Mouse (Mus musculus): ENCODE measurements around the gene Grin2d. TPM values are rescaled to one million over a fixed set of nuclear protein-coding genes. Genes with fewer than 3 reads are reported as not detected.

Grin2d gene
- total and polyA plus RNA-seq, 3 experiments: 0.04 to 0.07 TPM; not detected in 1

- dilution Hi-C loops (cut with MboI; ENCODE audit: extremely low pct_ligation_motif_present, extremely low pct_unique_long_range_greater_than_20kb, low sequenced_read_pairs) (no loop called here), in situ Hi-C loops (cut with MboI; ENCODE audit: low pct_ligation_motif_present, low pct_unique_long_range_greater_than_20kb, low sequenced_read_pairs) (no loop called here)
- H3K27ac ChIP-seq (ENCODE audit: insufficient read depth, low read depth): no peak overlapping the region
- H3K9ac ChIP-seq (ENCODE audit: insufficient read depth, low read depth): no peak overlapping the region
- no peak overlapping the region for H3K4me3 ChIP-seq (replicated peaks in 1 of 3; ENCODE audit: low read depth in 2 of 3, low read length in 2 of 3, poor library complexity in 1 of 3)
- H3K4me1 ChIP-seq (ENCODE audit: control insufficient read depth in 1 of 2, insufficient read depth in 2 of 2): no peaks in the 10 kb centered on the region
- no peak overlapping the region for H3K4me2 ChIP-seq (ENCODE audit: insufficient read depth, low read depth, poor library complexity, severe bottlenecking)
- H3K9me3 ChIP-seq (replicated peaks; ENCODE audit: low read length): no peaks in the 10 kb centered on the region
- peaks cover 22 to 43% of the 10 kb centered on the region in 2 experiments for H3K36me3 ChIP-seq (replicated peaks in 1 of 2; ENCODE audit: control insufficient read depth in 1 of 2, insufficient read depth in 1 of 2, low read length in 1 of 2)
- TF ChIP-seq UBTF (IDR thresholded peaks at IDR 0.05; ENCODE audit: low read depth, low read length): no peak
- no peak for TF ChIP-seq CHD1 (IDR thresholded peaks at IDR 0.05; ENCODE audit: low read depth, low read length)
- TF ChIP-seq ZC3H11A (IDR thresholded peaks at IDR 0.05; ENCODE audit: low read depth, low read length): no peak
- no peak for TF ChIP-seq MAFK (IDR thresholded peaks at IDR 0.05; ENCODE audit: insufficient replicate concordance, low read length)
- no peak for TF ChIP-seq USF1 (IDR thresholded peaks at IDR 0.05; ENCODE audit: low read depth, low read length)
- TF ChIP-seq JUN (IDR thresholded peaks at IDR 0.05; ENCODE audit: insufficient read depth, low read depth, low read length): no peak
- H3K79me2 ChIP-seq (replicated peaks; ENCODE audit: control insufficient read depth, extremely low read depth, insufficient read depth, poor library complexity, severe bottlenecking): no peaks in the 10 kb centered on the region
- H3K27me3 ChIP-seq (replicated peaks): no peaks in the 10 kb centered on the region
- DNase-seq (ENCODE audit: extremely low read depth): no peak
These were observed 9.1 kb upstream of the Grin2d start for GRCm38 (mm10) chr7:45887246-45887645.

GRCm38 (mm10) chr7:45881011-45881410, 2.8 kb upstream of the Grin2d start:
- Histone ChIP-seq H3K36me3 (replicated peaks in 1 of 2; ENCODE audit: control insufficient read depth in 1 of 2, insufficient read depth in 1 of 2, low read length in 1 of 2) (peaks cover 58 to 86% of the 10 kb centered on the region in 2 experiments), H3K79me2 (replicated peaks; ENCODE audit: control insufficient read depth, extremely low read depth, insufficient read depth, poor library complexity, severe bottlenecking) (no peaks in the 10 kb centered on the region), H3K9me3 (replicated peaks; ENCODE audit: low read length) (peaks cover 4% of the 10 kb centered on the region), H3K27me3 (replicated peaks) (no peaks in the 10 kb centered on the region), H3K27ac (ENCODE audit: insufficient read depth, low read depth) (no peak overlapping the region), H3K4me3 (replicated peaks in 1 of 3; ENCODE audit: low read depth in 2 of 3, low read length in 2 of 3, poor library complexity in 1 of 3) (no peak overlapping the region), H3K4me1 (ENCODE audit: control insufficient read depth in 1 of 2, insufficient read depth in 2 of 2) (peaks cover 3 to 14% of the 10 kb centered on the region in 2 experiments; a peak in 2 of 4 replicates), H3K4me2 (ENCODE audit: insufficient read depth, low read depth, poor library complexity, severe bottlenecking) (no peak overlapping the region), H3K9ac (ENCODE audit: insufficient read depth, low read depth) (no peak overlapping the region)
- TF ChIP-seq JUN (IDR thresholded peaks at IDR 0.05; ENCODE audit: insufficient read depth, low read depth, low read length): no peak
- TF ChIP-seq BHLHE40 (IDR thresholded peaks at IDR 0.05; ENCODE audit: low read depth, low read length): no peak
- TF ChIP-seq SMC3 (IDR thresholded peaks at IDR 0.05; ENCODE audit: low read depth, low read length): no peak
- no peak for TF ChIP-seq E2F4 (IDR thresholded peaks at IDR 0.05; ENCODE audit: insufficient replicate concordance, low read depth, low read length)
- TF ChIP-seq JUND (conservative IDR thresholded peaks at IDR 0.05; ENCODE audit: low read depth, low read length): no peak
- no peak for TF ChIP-seq ZC3H11A (IDR thresholded peaks at IDR 0.05; ENCODE audit: low read depth, low read length)
- dilution Hi-C loops (cut with MboI; ENCODE audit: extremely low pct_ligation_motif_present, extremely low pct_unique_long_range_greater_than_20kb, low sequenced_read_pairs): no loop called here
- DNase-seq (ENCODE audit: extremely low read depth): no peak
- in situ Hi-C loops (cut with MboI; ENCODE audit: low pct_ligation_motif_present, low pct_unique_long_range_greater_than_20kb, low sequenced_read_pairs): no loop called here

GRCm38 (mm10) chr7:45880531-45880930, 2.4 kb upstream of the Grin2d start:
- Histone ChIP-seq H3K4me2 (ENCODE audit: insufficient read depth, low read depth, poor library complexity, severe bottlenecking) (no peak overlapping the region), H3K79me2 (replicated peaks; ENCODE audit: control insufficient read depth, extremely low read depth, insufficient read depth, poor library complexity, severe bottlenecking) (no peaks in the 10 kb centered on the region), H3K27ac (ENCODE audit: insufficient read depth, low read depth) (no peak overlapping the region), H3K4me1 (ENCODE audit: control insufficient read depth in 1 of 2, insufficient read depth in 2 of 2) (peaks cover 4 to 19% of the 10 kb centered on the region in 2 experiments; a peak in 3 of 4 replicates), H3K9ac (ENCODE audit: insufficient read depth, low read depth) (no peak overlapping the region), H3K27me3 (replicated peaks) (no peaks in the 10 kb centered on the region), H3K36me3 (replicated peaks in 1 of 2; ENCODE audit: control insufficient read depth in 1 of 2, insufficient read depth in 1 of 2, low read length in 1 of 2) (peaks cover 60 to 86% of the 10 kb centered on the region in 2 experiments), H3K4me3 (replicated peaks in 1 of 3; ENCODE audit: low read depth in 2 of 3, low read length in 2 of 3, poor library complexity in 1 of 3) (no peak overlapping the region), H3K9me3 (replicated peaks; ENCODE audit: low read length) (peaks cover 4% of the 10 kb centered on the region)
- dilution Hi-C loops (cut with MboI; ENCODE audit: extremely low pct_ligation_motif_present, extremely low pct_unique_long_range_greater_than_20kb, low sequenced_read_pairs): no loop called here
- in situ Hi-C loops (cut with MboI; ENCODE audit: low pct_ligation_motif_present, low pct_unique_long_range_greater_than_20kb, low sequenced_read_pairs): no loop called here
- TF ChIP-seq MAX (IDR thresholded peaks at IDR 0.05; ENCODE audit: low read length): no peak
- TF ChIP-seq POLR2AphosphoS2 (IDR thresholded peaks at IDR 0.05; ENCODE audit: low read depth, low read length): no peak
- TF ChIP-seq CTCF (conservative IDR thresholded peaks at IDR 0.05 in 1 of 2, IDR thresholded peaks at IDR 0.05 in 1 of 2; ENCODE audit: low read depth in 2 of 2, low read length in 2 of 2): no peak
- no peak for TF ChIP-seq MEF2A (IDR thresholded peaks at IDR 0.05; ENCODE audit: borderline replicate concordance, low read depth, low read length)
- no peak for DNase-seq (ENCODE audit: extremely low read depth)

Data from CH12.LX (cell line).